Mouse (Mus musculus): ENCODE results near the gene Sh3bgrl2. TPM values are rescaled to one million over a fixed set of nuclear protein-coding genes. Genes with fewer than 3 reads are reported as not detected.
A peak's percentile ranks its signal among the peaks of the same experiment; 100 is the strongest.

The Sh3bgrl2 gene
- total RNA-seq, 4 experiments from 2014 or later: 0.24 to 1.5 (median 0.94) TPM

GRCm38 (mm10) chr9:83556780-83557771 lies 8.9 kb downstream of the Sh3bgrl2 start:
- peak in 1 of 2 experiments; percentile 7 for DNase-seq (ENCODE audit: low spot score in 2 of 2)

- no peak for DNase-seq (ENCODE audit: low spot score in 2 of 2)
Observed at GRCm38 (mm10) chr9:83560670-83561069, 12.5 kb downstream of the Sh3bgrl2 start.

DNA sequence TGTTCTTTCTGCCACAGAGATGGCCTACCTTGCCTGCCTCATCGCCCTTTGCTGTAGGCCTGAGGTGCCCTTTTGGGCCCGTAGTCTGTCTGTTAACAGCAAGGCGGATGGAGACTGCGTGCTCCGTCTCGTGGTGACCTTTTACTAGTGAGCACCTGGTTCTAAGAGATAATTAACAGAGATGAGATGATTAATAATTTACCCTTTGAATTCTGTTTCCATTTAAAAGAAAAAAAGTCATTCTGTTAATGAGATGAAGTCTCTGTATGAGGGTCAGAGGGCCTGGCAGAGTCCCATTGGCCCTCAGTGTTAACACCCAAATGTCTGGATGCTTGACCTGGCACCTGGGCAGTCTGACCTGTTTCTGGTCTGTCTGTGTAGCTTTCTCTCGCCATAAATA lies 14.8 kb downstream of the Sh3bgrl2 start:
- DNase-seq (ENCODE audit: low spot score in 2 of 2): no peak

DNA sequence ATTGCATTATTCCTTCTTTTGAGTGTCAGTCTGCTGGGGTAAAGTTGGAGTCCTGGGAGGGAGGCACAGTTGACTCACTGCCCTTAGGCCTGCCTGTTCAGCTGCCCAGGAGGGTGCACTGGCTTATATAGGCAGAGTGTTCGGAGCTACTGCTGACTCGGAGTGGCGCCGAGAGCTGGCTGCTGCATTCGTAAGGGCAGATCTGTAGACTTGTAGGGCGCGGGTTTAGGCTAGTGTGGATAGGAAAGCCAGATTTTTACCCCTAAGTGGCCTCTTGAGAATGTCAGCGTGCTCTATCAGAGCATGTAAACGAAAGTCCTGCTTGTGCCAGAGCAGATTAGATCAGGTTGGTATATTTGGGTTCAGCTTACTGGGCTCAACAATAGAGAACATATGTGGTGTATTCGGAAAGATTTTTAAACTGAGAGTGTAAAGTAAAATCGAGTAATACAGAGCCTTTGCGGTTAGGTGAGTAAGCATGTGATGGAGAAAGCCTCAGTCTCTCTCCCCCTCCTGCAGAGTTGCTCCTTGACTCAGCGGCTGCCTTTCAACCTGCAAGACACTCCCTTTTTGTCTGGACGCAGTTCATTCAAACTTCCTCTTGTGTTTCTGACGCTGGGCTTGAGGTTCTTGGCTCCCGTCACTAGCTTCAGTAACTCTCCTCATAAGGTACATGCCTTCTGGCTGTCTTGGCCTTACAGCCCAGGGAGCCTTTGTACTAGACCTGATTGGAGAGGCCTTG lies 15.9 kb downstream of the Sh3bgrl2 start:
- no peak for DNase-seq (ENCODE audit: low spot score in 2 of 2)

DNA sequence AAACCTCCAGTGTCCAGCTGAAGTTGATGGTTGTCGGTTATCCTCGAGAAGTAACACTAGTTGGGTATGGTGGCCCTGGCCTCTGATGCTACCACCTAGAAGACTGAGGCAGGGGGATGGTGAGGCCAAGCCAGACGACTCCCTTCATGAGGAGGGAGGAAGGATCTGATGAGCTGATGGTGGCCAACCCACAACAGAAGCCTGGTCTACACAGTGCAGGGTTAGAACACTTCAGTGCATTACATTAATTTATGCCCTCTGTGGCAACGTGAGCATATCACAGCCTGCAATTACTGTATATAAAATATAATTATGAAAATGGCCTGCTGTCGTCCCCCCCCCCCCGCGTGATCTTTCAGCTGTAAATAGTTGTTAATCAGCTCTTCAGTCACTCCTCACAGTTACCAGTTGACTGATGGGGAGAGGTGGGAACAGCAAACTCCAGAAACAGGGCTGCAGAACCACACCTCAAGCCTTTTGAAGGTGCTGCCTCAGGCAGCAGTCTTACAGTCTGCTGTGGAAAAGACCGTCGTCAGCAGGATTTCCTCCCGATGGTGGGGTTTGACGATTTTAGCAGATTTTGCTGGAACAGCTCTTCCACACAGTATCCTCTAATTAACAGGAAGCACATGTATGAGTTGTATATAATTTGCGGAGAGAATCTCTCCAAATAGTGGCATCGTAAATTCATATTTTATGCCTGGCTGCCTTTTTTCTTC lies 17.0 kb downstream of the Sh3bgrl2 start:
- DNase-seq (ENCODE audit: low spot score in 2 of 2): no peak

DNA sequence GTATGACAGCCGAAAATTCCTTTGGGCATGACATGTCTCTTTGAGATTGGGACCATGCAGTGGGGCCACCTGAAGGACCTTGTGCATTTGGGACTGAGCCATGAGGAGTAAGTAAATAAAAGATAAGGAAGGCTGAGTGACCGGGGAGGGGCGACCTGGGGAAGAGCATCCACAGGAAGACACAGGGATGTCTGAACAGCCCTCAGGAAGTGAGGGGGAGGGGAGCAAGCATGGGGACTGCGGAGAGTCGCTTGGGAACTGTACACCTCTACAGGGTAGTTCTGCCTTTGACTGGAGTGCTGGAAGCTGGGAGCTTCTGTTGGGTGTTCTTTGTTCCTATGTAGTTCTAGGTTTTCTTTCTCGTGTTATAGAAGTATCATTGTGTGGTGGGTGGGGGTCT lies 18.0 kb downstream of the Sh3bgrl2 start:
- DNase-seq (ENCODE audit: low spot score in 2 of 2): no peak

GRCm38 (mm10) chr9:83568125-83568524 lies 20.0 kb downstream of the Sh3bgrl2 start:
- no peak for DNase-seq (ENCODE audit: low spot score in 2 of 2)

- no peak for DNase-seq (ENCODE audit: low spot score in 2 of 2)
Observed at GRCm38 (mm10) chr9:83568937-83569336, 20.8 kb downstream of the Sh3bgrl2 start.

- DNase-seq (ENCODE audit: low spot score in 2 of 2): no peak
Observed at GRCm38 (mm10) chr9:83569898-83570297, 21.8 kb downstream of the Sh3bgrl2 start.

DNA sequence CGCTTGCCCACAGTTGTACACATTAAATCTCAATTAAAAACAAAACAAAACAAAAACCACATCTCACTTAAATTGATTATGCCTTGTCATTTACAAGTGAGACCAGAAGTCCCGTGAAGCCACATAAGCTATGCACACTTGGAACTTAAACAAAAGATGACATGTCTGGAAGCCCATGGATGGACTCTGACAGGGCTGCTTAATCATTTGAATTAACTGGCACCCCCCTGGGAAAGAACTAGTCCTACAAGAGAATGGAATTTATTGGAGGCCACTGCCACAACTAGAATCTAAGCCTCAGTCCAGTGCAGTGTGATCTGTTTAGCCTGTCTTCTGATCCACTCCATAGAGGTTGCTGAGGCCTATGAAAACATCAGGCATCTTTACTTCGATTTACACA lies 23.2 kb downstream of the Sh3bgrl2 start:
- DNase-seq (ENCODE audit: low spot score in 2 of 2): no peak

GRCm38 (mm10) chr9:83572326-83572725 lies 24.2 kb downstream of the Sh3bgrl2 start:
- DNase-seq (ENCODE audit: low spot score in 2 of 2): no peak

DNA sequence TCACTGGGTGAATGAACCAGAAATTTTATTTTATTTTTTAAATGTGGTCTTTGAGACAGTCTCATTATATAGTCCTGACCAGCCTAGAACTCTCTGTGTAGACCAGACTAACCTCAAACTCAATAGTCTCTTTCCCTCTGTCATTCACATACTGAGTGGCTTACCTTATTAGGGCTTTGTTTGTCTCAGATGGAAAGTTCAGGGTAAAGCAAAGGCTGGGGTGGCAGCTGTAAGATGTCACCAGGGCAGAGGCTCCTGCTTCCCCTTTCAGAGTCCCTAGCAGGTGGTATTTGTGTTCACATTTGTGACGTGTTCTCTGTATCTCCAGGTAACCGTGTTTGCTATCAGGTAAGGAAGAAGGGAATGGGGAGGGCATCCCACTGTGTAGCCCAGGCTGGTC lies 24.7 kb downstream of the Sh3bgrl2 start:
- DNase-seq (ENCODE audit: low spot score in 2 of 2): no peak

GRCm38 (mm10) chr9:83573588-83573987 lies 25.5 kb downstream of the Sh3bgrl2 start:
- no peak for DNase-seq (ENCODE audit: low spot score in 2 of 2)

- DNase-seq (ENCODE audit: low spot score in 2 of 2): no peak
Observed at GRCm38 (mm10) chr9:83575403-83575802, 27.3 kb downstream of the Sh3bgrl2 start.

- no peak for DNase-seq (ENCODE audit: low spot score in 2 of 2)
Observed at GRCm38 (mm10) chr9:83576018-83576688, 28.0 kb downstream of the Sh3bgrl2 start.

GRCm38 (mm10) chr9:83576689-83577057 lies 28.5 kb downstream of the Sh3bgrl2 start:
- DNase-seq (ENCODE audit: low spot score in 2 of 2): no peak

DNA sequence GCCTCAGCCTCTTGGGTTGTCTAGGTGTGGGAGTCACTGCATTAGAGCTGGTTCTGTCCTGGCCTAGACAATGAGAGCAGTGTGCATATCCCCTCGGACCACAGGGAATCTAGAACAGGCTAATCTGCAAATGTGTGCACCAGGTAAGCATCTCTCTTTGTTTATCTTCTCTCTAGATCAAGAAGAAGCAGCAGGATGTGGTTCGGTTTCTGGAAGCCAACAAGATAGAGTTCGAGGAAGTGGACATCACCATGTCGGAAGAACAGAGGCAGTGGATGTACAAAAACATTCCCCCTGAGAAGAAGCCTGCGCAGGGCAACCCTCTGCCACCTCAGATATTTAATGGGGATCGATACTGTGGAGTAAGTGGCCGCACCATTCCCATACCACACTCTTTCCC lies 29.1 kb downstream of the Sh3bgrl2 start:
- DNase-seq (ENCODE audit: low spot score in 2 of 2): no peak

DNA sequence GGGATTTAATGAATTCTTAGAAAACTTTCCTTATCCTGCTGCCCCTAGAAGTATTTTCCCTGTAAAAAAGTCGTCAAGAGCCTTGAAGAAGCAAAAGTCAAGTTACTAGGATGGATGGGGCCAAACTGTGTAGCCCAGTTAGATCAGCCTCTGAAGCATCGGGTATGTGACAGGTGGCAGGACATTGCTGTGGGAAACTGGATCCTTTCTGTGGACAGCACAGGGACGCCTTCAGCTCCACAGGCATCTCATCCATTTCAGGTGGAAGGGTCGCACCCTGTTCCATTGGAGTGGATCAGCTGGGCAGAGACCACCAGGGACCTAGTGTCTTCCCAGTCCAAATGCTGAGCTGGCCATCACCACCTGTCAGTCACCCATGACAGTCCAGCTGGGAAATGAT lies 30.9 kb downstream of the Sh3bgrl2 start:
- no peak for DNase-seq (ENCODE audit: low spot score in 2 of 2)

GRCm38 (mm10) chr9:83582748-83583147 lies 34.6 kb downstream of the Sh3bgrl2 start:
- DNase-seq (ENCODE audit: low spot score in 2 of 2): no peak

DNA sequence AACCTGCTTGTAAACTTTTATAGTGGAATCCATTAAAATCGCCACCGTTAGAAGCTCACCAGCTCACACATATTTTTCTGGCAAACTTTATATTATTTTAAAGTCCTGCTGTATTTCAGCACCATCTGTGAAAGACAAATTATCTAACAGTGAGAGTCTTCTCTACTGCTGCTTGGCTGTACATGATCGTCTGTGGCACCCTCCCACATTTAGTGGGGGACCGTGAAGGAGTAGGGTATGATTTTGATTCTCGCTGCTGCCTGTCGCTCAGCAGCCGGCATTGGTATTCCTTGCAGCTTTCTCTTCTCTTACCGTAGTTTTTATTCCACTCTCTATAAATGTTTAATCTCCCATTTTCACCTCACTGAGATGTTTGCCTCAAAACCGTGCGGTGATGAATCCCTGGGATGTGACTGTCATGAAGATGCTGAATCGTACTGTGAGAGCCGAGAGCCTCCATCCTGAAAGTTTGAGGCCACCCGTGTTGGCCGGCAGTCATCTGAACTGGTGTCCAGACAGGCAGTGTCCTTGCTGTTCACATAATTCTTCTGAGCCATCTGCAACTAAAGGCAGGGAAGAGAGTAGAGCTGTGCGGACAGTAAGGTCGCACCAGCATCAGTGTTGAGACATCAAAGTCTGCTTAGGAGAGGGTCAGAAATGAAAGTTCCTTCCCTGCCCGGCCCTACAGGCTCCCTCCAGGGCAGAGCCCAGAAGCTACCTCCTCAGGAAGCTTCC lies 38.4 kb downstream of the Sh3bgrl2 start:
- DNase-seq (ENCODE audit: low spot score in 2 of 2): no peak

- DNase-seq (ENCODE audit: low spot score in 2 of 2): no peak
Observed at GRCm38 (mm10) chr9:83587116-83587515, 39.0 kb downstream of the Sh3bgrl2 start.

Measured in gastrocnemius, adult 8-10 months (tissue).